Mouse (Mus musculus) hindbrain, postnatal 0 days (tissue): Measurements from ENCODE around the gene Kdm7a. TPM values are rescaled to one million over a fixed set of nuclear protein-coding genes. Genes with fewer than 3 reads are reported as not detected.

Experiments
- ATAC-seq: fragments of 200-750 bp; cut with Nextera tagmentation; 2 replicates; pipeline ENCODE4 v1.8.0; 2017; ENCODE audit warnings: mild to moderate bottlenecking, moderate TSS enrichment, moderate library complexity
- DNase-seq: peaks from one replicate; pipeline ENCODE4 v3.0.0-alpha.2; 2015; ENCODE audit warnings: low spot score
- H3K27ac ChIP-seq: fragments of 300-500 bp; sonication (generic); 2 replicates; pipeline ENCODE4 v1.5.1; 2014; ENCODE audit warnings: mild to moderate bottlenecking
- H3K27me3 ChIP-seq: fragments of 300-500 bp; sonication (generic); 2 replicates; pipeline ENCODE4 v1.6.1; 2014; ENCODE audit warnings: low read length, mixed read lengths; ENCODE audit not compliant: insufficient read depth
- H3K36me3 ChIP-seq: fragments of 300-500 bp; sonication (generic); 2 replicates; pipeline ENCODE4 v1.6.1; 2014; ENCODE audit warnings: low read length, mixed read lengths; ENCODE audit not compliant: insufficient read depth
- H3K4me1 ChIP-seq: fragments of 300-500 bp; sonication (generic); 2 replicates; pipeline ENCODE4 v1.6.1; 2014; ENCODE audit warnings: antibody characterized with exemption, low read length, mixed read lengths; ENCODE audit not compliant: insufficient read depth
- H3K4me2 ChIP-seq: fragments of 300-500 bp; sonication (generic); 2 replicates; pipeline ENCODE4 v1.6.1; 2014; ENCODE audit warnings: low read depth, mild to moderate bottlenecking, low read length, moderate library complexity, mixed read lengths
- H3K4me3 ChIP-seq: fragments of 300-500 bp; sonication (generic); 2 replicates; pipeline ENCODE4 v1.5.1; 2014; ENCODE audit warnings: low read length
- H3K9ac ChIP-seq: fragments of 300-500 bp; sonication (generic); replicated peaks from 2 replicates; pipeline ENCODE4 v1.6.1; 2014; ENCODE audit warnings: mild to moderate bottlenecking, low read length, moderate library complexity, mixed read lengths
- H3K9me3 ChIP-seq: fragments of 300-500 bp; sonication (generic); 2 replicates; pipeline ENCODE4 v1.6.1; 2016; ENCODE audit warnings: low read length, mixed read lengths
- CTCF ChIP-seq: IDR thresholded peaks from 2 replicates; pipeline ENCODE4 v1.5.1; 2016; ENCODE audit warnings: antibody characterized with exemption, control low read depth, low read depth
- WGBS: fragments of 180-500 bp; shearing (Covaris S2); extraction: QIAGEN DNeasy Blood & Tissue Kit; methylation state at CpG from one replicate; pipeline ENCODE4 v1.1.7; 2014; 5-methylcytosine and 5-hydroxymethylcytosine counted together
- polyA plus RNA-seq: library from polyadenylated mRNA; unstranded; fragments of >200 nt; fragmentation: Nextera tagmentation; extraction: Ambion mirVana; gene quantifications from 2 replicates; pipeline ENCODE4 v1.2.1, GENCODE M21; 2015
- total RNA-seq: library from RNA; depleted of rRNA; stranded (reverse); fragments of >200 nt; gene quantifications from 2 replicates; pipeline ENCODE4 v1.2.3, GENCODE M21; 2014

The Kdm7a gene
- total and polyA plus RNA-seq, 2 experiments from 2014 or later, result 2.0 to 7.8 TPM

DNA sequence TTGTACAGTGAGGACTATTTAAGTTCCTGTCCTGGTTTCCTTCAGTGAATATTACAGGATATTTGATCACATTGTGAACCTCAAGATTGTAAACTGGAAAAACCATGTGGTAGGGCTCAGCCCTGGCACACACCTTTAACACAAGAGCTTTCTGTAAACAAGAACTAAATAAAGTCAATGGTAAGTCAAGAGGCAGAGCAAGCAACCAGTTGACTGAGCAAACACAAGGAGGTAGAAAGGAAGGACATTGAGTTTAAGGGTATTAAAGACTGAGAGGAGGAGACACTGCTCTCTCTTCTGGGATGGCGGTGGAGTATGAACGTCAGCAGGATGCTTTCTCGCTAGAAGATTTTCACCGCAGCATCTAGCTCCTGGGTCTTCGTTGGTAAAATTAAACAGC, 13.6 kb downstream of the Kdm7a start:
- Histone ChIP-seq H3K4me3 (no peak overlapping the region), H3K27me3 (no peaks in the 10 kb centered on the region), H3K4me1 (no peaks in the 10 kb centered on the region), H3K4me2 (no peak overlapping the region), H3K27ac (no peak overlapping the region), H3K9ac (no peak overlapping the region), H3K36me3 (no peaks in the 10 kb centered on the region), H3K9me3 (no peaks in the 10 kb centered on the region)
- WGBS, result 78% methylated on average over 5 of the region's 5 CpGs
- no peak for ATAC-seq
- DNase-seq, result no peak
- TF ChIP-seq CTCF, result no peak

- Histone ChIP-seq H3K4me2 (no peak overlapping the region), H3K36me3 (no peaks in the 10 kb centered on the region), H3K27ac (no peak overlapping the region), H3K4me1 (no peaks in the 10 kb centered on the region), H3K9me3 (no peaks in the 10 kb centered on the region), H3K4me3 (no peak overlapping the region), H3K9ac (no peak overlapping the region), H3K27me3 (no peaks in the 10 kb centered on the region)
- no peak for ATAC-seq
- WGBS, result 88% methylated on average over 2 of the region's 2 CpGs
- no peak for DNase-seq
- TF ChIP-seq CTCF, result no peak
Observed at GRCm38 (mm10) chr6:39191518-39191917, 15.1 kb downstream of the Kdm7a start.

GRCm38 (mm10) chr6:39187227-39187626, 19.4 kb downstream of the Kdm7a start:
- H3K4me2 ChIP-seq, result no peak overlapping the region
- DNase-seq (peak; percentile 43), ATAC-seq (no peak)
- WGBS, result 36% methylated on average over 2 of the region's 2 CpGs
- H3K27ac ChIP-seq, result no peak overlapping the region
- H3K4me3 ChIP-seq, result no peak overlapping the region
- H3K9me3 ChIP-seq, result no peaks in the 10 kb centered on the region
- peak; percentile 51 for TF ChIP-seq CTCF
- no peaks in the 10 kb centered on the region for H3K27me3 ChIP-seq
- no peaks in the 10 kb centered on the region for H3K4me1 ChIP-seq
- no peaks in the 10 kb centered on the region for H3K36me3 ChIP-seq
- H3K9ac ChIP-seq, result no peak overlapping the region

- H3K27me3 ChIP-seq, result no peaks in the 10 kb centered on the region
- H3K4me3 ChIP-seq, result no peak overlapping the region
- H3K4me2 ChIP-seq, result no peak overlapping the region
- no peaks in the 10 kb centered on the region for H3K4me1 ChIP-seq
- H3K9ac ChIP-seq, result no peak overlapping the region
- no peaks in the 10 kb centered on the region for H3K9me3 ChIP-seq
- WGBS, result 93% methylated on average over 1 of the region's 1 CpGs
- no peak overlapping the region for H3K27ac ChIP-seq
- DNase-seq (no peak), ATAC-seq (no peak)
- H3K36me3 ChIP-seq, result no peaks in the 10 kb centered on the region
- TF ChIP-seq CTCF, result no peak
Observed at GRCm38 (mm10) chr6:39169089-39169488, 37.5 kb downstream of the Kdm7a start.

GRCm38 (mm10) chr6:39164891-39165290, 41.7 kb downstream of the Kdm7a start:
- DNase-seq, result no peak
- no peaks in the 10 kb centered on the region for H3K27me3 ChIP-seq
- no peaks in the 10 kb centered on the region for H3K9me3 ChIP-seq
- WGBS, result 97% methylated on average over 1 of the region's 1 CpGs
- ATAC-seq, result no peak
- TF ChIP-seq CTCF, result no peak
- no peaks in the 10 kb centered on the region for H3K36me3 ChIP-seq
- H3K4me3 ChIP-seq, result no peak overlapping the region
- no peaks in the 10 kb centered on the region for H3K4me1 ChIP-seq
- no peak overlapping the region for H3K9ac ChIP-seq
- H3K4me2 ChIP-seq, result no peak overlapping the region
- H3K27ac ChIP-seq, result no peak overlapping the region

GRCm38 (mm10) chr6:39161975-39162374, 44.6 kb downstream of the Kdm7a start:
- no peak overlapping the region for H3K4me2 ChIP-seq
- H3K27ac ChIP-seq, result no peak overlapping the region
- ATAC-seq, result no peak
- H3K27me3 ChIP-seq, result no peaks in the 10 kb centered on the region
- no peak overlapping the region for H3K9ac ChIP-seq
- H3K36me3 ChIP-seq, result no peaks in the 10 kb centered on the region
- no peaks in the 10 kb centered on the region for H3K4me1 ChIP-seq
- TF ChIP-seq CTCF, result no peak
- 95% methylated on average over 6 of the region's 6 CpGs for WGBS
- H3K4me3 ChIP-seq, result no peak overlapping the region
- no peaks in the 10 kb centered on the region for H3K9me3 ChIP-seq
- DNase-seq, result no peak

GRCm38 (mm10) chr6:39146041-39146440, 60.5 kb downstream of the Kdm7a start:
- ATAC-seq (0 out of 2 replicates have a peak, but pooled peaks have one; percentile 24), DNase-seq (peak; percentile 57)
- H3K9me3 ChIP-seq, result no peaks in the 10 kb centered on the region
- WGBS, result 51% methylated on average over 6 of the region's 6 CpGs
- H3K4me1 ChIP-seq, result no peaks in the 10 kb centered on the region
- no peak overlapping the region for H3K4me2 ChIP-seq
- H3K36me3 ChIP-seq, result peaks cover 25% of the 10 kb centered on the region
- peak; percentile 63 for TF ChIP-seq CTCF
- H3K4me3 ChIP-seq, result no peak overlapping the region
- no peak overlapping the region for H3K9ac ChIP-seq
- H3K27ac ChIP-seq, result no peak overlapping the region
- H3K27me3 ChIP-seq, result no peaks in the 10 kb centered on the region
